Mouse (Mus musculus): ENCODE measurements around the gene Syvn1. TPM values are rescaled to one million over a fixed set of nuclear protein-coding genes. Genes with fewer than 3 reads are reported as not detected.

The Syvn1 gene
- polyA plus RNA-seq, 1 experiment: 32.8 TPM

- Histone ChIP-seq H3K4me3 (ENCODE audit: insufficient read depth, low read depth, low read length) (peak within 1 kb of the TSS; percentile 37), H3K36me3 (ENCODE audit: control insufficient read depth, insufficient read depth, low read length) (no peaks in the 10 kb centered on the region; the same call in 1 of the 2 replicates), H3K27me3 (replicated peaks; ENCODE audit: control insufficient read depth, insufficient read depth, low read length) (no peaks in the 10 kb centered on the region), H3K27ac (ENCODE audit: insufficient read depth, low read depth, low read length) (no peak within 1 kb of the TSS), H3K4me1 (ENCODE audit: control insufficient read depth, insufficient read depth, low read length) (peaks cover 9% of the 10 kb centered on the region)
- DNase-seq: peak; percentile 96
- TF ChIP-seq CTCF (conservative IDR thresholded peaks at IDR 0.05; ENCODE audit: insufficient read depth, insufficient read length, low read depth, low read length) (no peak), POLR2A (IDR thresholded peaks at IDR 0.05; ENCODE audit: low read depth, low read length) (peak; percentile 5)
- 9% methylated on average over 33 of the region's 33 CpGs for WGBS
These were observed 21.5 kb downstream of the Syvn1 start, which contains the start of gene Tm7sf2 for GRCm38 (mm10) chr19:6067724-6068415. Tm7sf2 (minus strand) TSS chr19:6068373.

- 78% methylated on average over 4 of the region's 4 CpGs for WGBS
- TF ChIP-seq CTCF (conservative IDR thresholded peaks at IDR 0.05; ENCODE audit: insufficient read depth, insufficient read length, low read depth, low read length) (no peak), POLR2A (IDR thresholded peaks at IDR 0.05; ENCODE audit: low read depth, low read length) (no peak)
- no peak overlapping the region for H3K27ac ChIP-seq (ENCODE audit: insufficient read depth, low read depth, low read length)
These were observed 22.6 kb downstream of the Syvn1 start for GRCm38 (mm10) chr19:6068951-6069350.

GRCm38 (mm10) chr19:6069851-6070250 is 23.5 kb downstream of the Syvn1 start:
- Histone ChIP-seq H3K4me1 (ENCODE audit: control insufficient read depth, insufficient read depth, low read length) (peaks cover 8% of the 10 kb centered on the region; the same call in 1 of the 2 replicates), H3K27ac (ENCODE audit: insufficient read depth, low read depth, low read length) (no peak overlapping the region), H3K27me3 (replicated peaks; ENCODE audit: control insufficient read depth, insufficient read depth, low read length) (no peaks in the 10 kb centered on the region), H3K4me3 (ENCODE audit: insufficient read depth, low read depth, low read length) (no peak overlapping the region), H3K36me3 (ENCODE audit: control insufficient read depth, insufficient read depth, low read length) (no peaks in the 10 kb centered on the region; the same call in 1 of the 2 replicates)
- DNase-seq: no peak
- 91% methylated on average over 10 of the region's 10 CpGs for WGBS
- no peak for TF ChIP-seq POLR2A (IDR thresholded peaks at IDR 0.05; ENCODE audit: low read depth, low read length)
- no peak for TF ChIP-seq CTCF (conservative IDR thresholded peaks at IDR 0.05; ENCODE audit: insufficient read depth, insufficient read length, low read depth, low read length)

More at GRCm38 (mm10) chr19:6068951-6069350, 22.6 kb downstream of the Syvn1 start:
- H3K36me3 ChIP-seq (ENCODE audit: control insufficient read depth, insufficient read depth, low read length): no peaks in the 10 kb centered on the region; the same call in 1 of the 2 replicates
- H3K4me3 ChIP-seq (ENCODE audit: insufficient read depth, low read depth, low read length): no peak overlapping the region
- no peak for DNase-seq
- H3K4me1 ChIP-seq (ENCODE audit: control insufficient read depth, insufficient read depth, low read length): peaks cover 8% of the 10 kb centered on the region; the same call in 1 of the 2 replicates
- no peaks in the 10 kb centered on the region for H3K27me3 ChIP-seq (replicated peaks; ENCODE audit: control insufficient read depth, insufficient read depth, low read length)

GRCm38 (mm10) chr19:6070571-6071250 is 24.3 kb downstream of the Syvn1 start:
- H3K27ac ChIP-seq (ENCODE audit: insufficient read depth, low read depth, low read length): no peak overlapping the region
- peaks cover 8% of the 10 kb centered on the region; the same call in 1 of the 2 replicates for H3K4me1 ChIP-seq (ENCODE audit: control insufficient read depth, insufficient read depth, low read length)
- H3K36me3 ChIP-seq (ENCODE audit: control insufficient read depth, insufficient read depth, low read length): no peaks in the 10 kb centered on the region; the same call in 1 of the 2 replicates
- DNase-seq: no peak
- H3K4me3 ChIP-seq (ENCODE audit: insufficient read depth, low read depth, low read length): no peak overlapping the region
- H3K27me3 ChIP-seq (replicated peaks; ENCODE audit: control insufficient read depth, insufficient read depth, low read length): no peaks in the 10 kb centered on the region
- WGBS: 93% methylated on average over 31 of the region's 31 CpGs
- TF ChIP-seq CTCF (conservative IDR thresholded peaks at IDR 0.05; ENCODE audit: insufficient read depth, insufficient read length, low read depth, low read length): no peak

GRCm38 (mm10) chr19:6071261-6071660 is 24.9 kb downstream of the Syvn1 start:
- 91% methylated on average over 19 of the region's 19 CpGs for WGBS
- Histone ChIP-seq H3K27ac (ENCODE audit: insufficient read depth, low read depth, low read length) (no peak overlapping the region), H3K27me3 (replicated peaks; ENCODE audit: control insufficient read depth, insufficient read depth, low read length) (no peaks in the 10 kb centered on the region), H3K4me3 (ENCODE audit: insufficient read depth, low read depth, low read length) (no peak overlapping the region), H3K36me3 (ENCODE audit: control insufficient read depth, insufficient read depth, low read length) (no peaks in the 10 kb centered on the region; the same call in 1 of the 2 replicates), H3K4me1 (ENCODE audit: control insufficient read depth, insufficient read depth, low read length) (peaks cover 11% of the 10 kb centered on the region)
- no peak for DNase-seq
- TF ChIP-seq POLR2A (IDR thresholded peaks at IDR 0.05; ENCODE audit: low read depth, low read length) (no peak), CTCF (conservative IDR thresholded peaks at IDR 0.05; ENCODE audit: insufficient read depth, insufficient read length, low read depth, low read length) (no peak)

- Histone ChIP-seq H3K4me3 (ENCODE audit: insufficient read depth, low read depth, low read length) (no peak overlapping the region), H3K27me3 (replicated peaks; ENCODE audit: control insufficient read depth, insufficient read depth, low read length) (no peaks in the 10 kb centered on the region), H3K36me3 (ENCODE audit: control insufficient read depth, insufficient read depth, low read length) (no peaks in the 10 kb centered on the region; the same call in 1 of the 2 replicates), H3K4me1 (ENCODE audit: control insufficient read depth, insufficient read depth, low read length) (peaks cover 5% of the 10 kb centered on the region), H3K27ac (ENCODE audit: insufficient read depth, low read depth, low read length) (no peak overlapping the region)
- 93% methylated on average over 5 of the region's 5 CpGs for WGBS
- DNase-seq: no peak
- TF ChIP-seq CTCF (conservative IDR thresholded peaks at IDR 0.05; ENCODE audit: insufficient read depth, insufficient read length, low read depth, low read length) (no peak), POLR2A (IDR thresholded peaks at IDR 0.05; ENCODE audit: low read depth, low read length) (no peak)
These were observed 27.5 kb downstream of the Syvn1 start for GRCm38 (mm10) chr19:6073889-6074288.

Measured in kidney, adult 2 months (tissue).